Mouse (Mus musculus): ENCODE data around the gene Gm9044. TPM values are rescaled to one million over a fixed set of nuclear protein-coding genes. Genes with fewer than 3 reads are reported as not detected.
"Not testable (repeated sequence)": the region's sequence is repeated elsewhere in the genome, so short reads cannot be mapped to it uniquely, and the experiment has no call there.

Gene Gm9044
- polyA plus RNA-seq (2016; fragmentation: Nextera tagmentation; extraction: Ambion mirVana), result not detected in 2 replicates

GRCm38 (mm10) chr10:118332308-118332707 is at the start of gene Gm9044:
Gene Gm9044, minus strand, starts transcription at chr10:118332408.
- H3K27ac ChIP-seq (replicated peaks); DNase-seq (ENCODE audit: low spot score); H3K27me3 ChIP-seq (replicated peaks; ENCODE audit: low read depth, poor library complexity, severe bottlenecking); H3K36me3 ChIP-seq (replicated peaks); H3K4me3 ChIP-seq; H3K9me3 ChIP-seq; H3K4me1 ChIP-seq: not testable (repeated sequence)
- no CpG with 5 or more reads among the region's 14 CpGs for WGBS

GRCm38 (mm10) chr10:118370443-118370842 is 38.2 kb upstream of the Gm9044 start:
- 0 out of 2 replicates have a peak overlapping the region, but pooled peaks have one; percentile 19 for H3K4me3 ChIP-seq
- no peaks in the 10 kb centered on the region for H3K4me1 ChIP-seq
- no peaks in the 10 kb centered on the region for H3K27me3 ChIP-seq (replicated peaks; ENCODE audit: low read depth, poor library complexity, severe bottlenecking)
- no peaks in the 10 kb centered on the region for H3K9me3 ChIP-seq
- no peaks in the 10 kb centered on the region for H3K36me3 ChIP-seq (replicated peaks)
- 16% methylated on average over 10 of the region's 10 CpGs for WGBS
- peak; percentile 86 for DNase-seq (ENCODE audit: low spot score)
- no peak overlapping the region for H3K27ac ChIP-seq (replicated peaks)

- Histone ChIP-seq H3K4me1 (no peaks in the 10 kb centered on the region), H3K36me3 (replicated peaks) (no peaks in the 10 kb centered on the region), H3K4me3 (no peak overlapping the region), H3K9me3 (no peaks in the 10 kb centered on the region), H3K27ac (replicated peaks) (no peak overlapping the region), H3K27me3 (replicated peaks; ENCODE audit: low read depth, poor library complexity, severe bottlenecking) (no peaks in the 10 kb centered on the region)
- 90% methylated on average over 9 of the region's 9 CpGs for WGBS
- DNase-seq (ENCODE audit: low spot score), result no peak
Observed at GRCm38 (mm10) chr10:118369518-118369917, 37.3 kb upstream of the Gm9044 start.

GRCm38 (mm10) chr10:118354005-118354404 is 21.8 kb upstream of the Gm9044 start, which contains the start of gene Gm9049:
Gene Gm9049, minus strand, starts transcription at chr10:118354105.
- H3K36me3 ChIP-seq (replicated peaks); H3K4me1 ChIP-seq; H3K27me3 ChIP-seq (replicated peaks; ENCODE audit: low read depth, poor library complexity, severe bottlenecking); DNase-seq (ENCODE audit: low spot score); H3K4me3 ChIP-seq; H3K9me3 ChIP-seq; H3K27ac ChIP-seq (replicated peaks): not testable (repeated sequence)
- WGBS, result 100% methylated on average over 1 of the region's 11 CpGs

- not testable (repeated sequence) for H3K36me3 ChIP-seq (replicated peaks)
Observed at GRCm38 (mm10) chr10:118348579-118348978, 16.4 kb upstream of the Gm9044 start, which contains the start of gene Gm9048. Gene Gm9048, minus strand, starts transcription at chr10:118348679.

GRCm38 (mm10) chr10:118343155-118343554 is 10.9 kb upstream of the Gm9044 start, which contains the start of gene Gm9046:
Gene Gm9046, minus strand, starts transcription at chr10:118343255.
- WGBS, result no CpG with 5 or more reads among the region's 14 CpGs
- not testable (repeated sequence) for H3K36me3 ChIP-seq (replicated peaks); H3K4me1 ChIP-seq; DNase-seq (ENCODE audit: low spot score); H3K9me3 ChIP-seq; H3K27me3 ChIP-seq (replicated peaks; ENCODE audit: low read depth, poor library complexity, severe bottlenecking); H3K27ac ChIP-seq (replicated peaks); H3K4me3 ChIP-seq

More at GRCm38 (mm10) chr10:118348579-118348978, 16.4 kb upstream of the Gm9044 start, which contains the start of gene Gm9048:
- WGBS, result 91% methylated on average over 1 of the region's 14 CpGs
- H3K9me3 ChIP-seq; H3K27me3 ChIP-seq (replicated peaks; ENCODE audit: low read depth, poor library complexity, severe bottlenecking); H3K27ac ChIP-seq (replicated peaks); H3K4me3 ChIP-seq; DNase-seq (ENCODE audit: low spot score); H3K4me1 ChIP-seq: not testable (repeated sequence)

GRCm38 (mm10) chr10:118337731-118338130 is 5.5 kb upstream of the Gm9044 start, which contains the start of gene Gm9045:
Gene Gm9045, minus strand, starts transcription at chr10:118337831.
- H3K36me3 ChIP-seq (replicated peaks); H3K4me3 ChIP-seq; DNase-seq (ENCODE audit: low spot score); H3K4me1 ChIP-seq; H3K9me3 ChIP-seq; H3K27ac ChIP-seq (replicated peaks); H3K27me3 ChIP-seq (replicated peaks; ENCODE audit: low read depth, poor library complexity, severe bottlenecking): not testable (repeated sequence)
- no CpG with 5 or more reads among the region's 14 CpGs for WGBS

GRCm38 (mm10) chr10:118326869-118327268 is 5.3 kb downstream of the Gm9044 start, which contains the start of gene Gm9040:
Gene Gm9040, minus strand, starts transcription at chr10:118326969.
- DNase-seq (ENCODE audit: low spot score); H3K36me3 ChIP-seq (replicated peaks); H3K27me3 ChIP-seq (replicated peaks; ENCODE audit: low read depth, poor library complexity, severe bottlenecking); H3K4me3 ChIP-seq; H3K27ac ChIP-seq (replicated peaks); H3K9me3 ChIP-seq; H3K4me1 ChIP-seq: not testable (repeated sequence)
- no CpG with 5 or more reads among the region's 11 CpGs for WGBS

GRCm38 (mm10) chr10:118319024-118319423 is 13.2 kb downstream of the Gm9044 start:
- H3K9me3 ChIP-seq, result no peaks in the 10 kb centered on the region
- no peaks in the 10 kb centered on the region for H3K27me3 ChIP-seq (replicated peaks; ENCODE audit: low read depth, poor library complexity, severe bottlenecking)
- DNase-seq (ENCODE audit: low spot score), result no peak
- 87% methylated on average over 8 of the region's 8 CpGs for WGBS
- no peak overlapping the region for H3K27ac ChIP-seq (replicated peaks)
- no peaks in the 10 kb centered on the region for H3K4me1 ChIP-seq
- H3K36me3 ChIP-seq (replicated peaks), result no peaks in the 10 kb centered on the region
- no peak overlapping the region for H3K4me3 ChIP-seq

- not testable (repeated sequence) for H3K36me3 ChIP-seq (replicated peaks); H3K9me3 ChIP-seq; H3K4me1 ChIP-seq; H3K27me3 ChIP-seq (replicated peaks; ENCODE audit: low read depth, poor library complexity, severe bottlenecking); H3K4me3 ChIP-seq; H3K27ac ChIP-seq (replicated peaks)
- WGBS, result 40% methylated on average over 2 of the region's 2 CpGs
- DNase-seq (ENCODE audit: low spot score), result peak; percentile 9
Observed at GRCm38 (mm10) chr10:118302133-118302532, 30.1 kb downstream of the Gm9044 start.

GRCm38 (mm10) chr10:118294938-118295337 is 37.3 kb downstream of the Gm9044 start, which contains the start of gene Iltifb:
Gene Iltifb, minus strand, starts transcription at chr10:118295038.
- H3K27me3 ChIP-seq (replicated peaks; ENCODE audit: low read depth, poor library complexity, severe bottlenecking), result no peaks in the 10 kb centered on the region
- H3K27ac ChIP-seq (replicated peaks), result no peak within 1 kb of the TSS
- 90% methylated on average over 6 of the region's 6 CpGs for WGBS
- no peaks in the 10 kb centered on the region for H3K9me3 ChIP-seq
- no peaks in the 10 kb centered on the region for H3K4me1 ChIP-seq
- H3K36me3 ChIP-seq (replicated peaks), result no peaks in the 10 kb centered on the region
- DNase-seq (ENCODE audit: low spot score), result no peak
- H3K4me3 ChIP-seq, result no peak within 1 kb of the TSS

- 91% methylated on average over 3 of the region's 5 CpGs for WGBS
- H3K4me3 ChIP-seq, result not testable (repeated sequence)
Observed at GRCm38 (mm10) chr10:118283016-118283415, 49.2 kb downstream of the Gm9044 start.

GRCm38 (mm10) chr10:118282565-118282964 is 49.6 kb downstream of the Gm9044 start:
- H3K27ac ChIP-seq (replicated peaks); H3K9me3 ChIP-seq; H3K4me1 ChIP-seq; H3K36me3 ChIP-seq (replicated peaks); H3K27me3 ChIP-seq (replicated peaks; ENCODE audit: low read depth, poor library complexity, severe bottlenecking); H3K4me3 ChIP-seq; DNase-seq (ENCODE audit: low spot score): not testable (repeated sequence)
- WGBS, result 79% methylated on average over 7 of the region's 7 CpGs

More at GRCm38 (mm10) chr10:118283016-118283415, 49.2 kb downstream of the Gm9044 start:
- not testable (repeated sequence) for H3K4me1 ChIP-seq; H3K9me3 ChIP-seq; H3K36me3 ChIP-seq (replicated peaks); H3K27ac ChIP-seq (replicated peaks); DNase-seq (ENCODE audit: low spot score); H3K27me3 ChIP-seq (replicated peaks; ENCODE audit: low read depth, poor library complexity, severe bottlenecking)
